Mouse (Mus musculus): ENCODE results near the gene Crhr1. TPM values are rescaled to one million over a fixed set of nuclear protein-coding genes. Genes with fewer than 3 reads are reported as not detected.

The Crhr1 gene
- total and polyA plus RNA-seq, 3 experiments, result not detected

DNA sequence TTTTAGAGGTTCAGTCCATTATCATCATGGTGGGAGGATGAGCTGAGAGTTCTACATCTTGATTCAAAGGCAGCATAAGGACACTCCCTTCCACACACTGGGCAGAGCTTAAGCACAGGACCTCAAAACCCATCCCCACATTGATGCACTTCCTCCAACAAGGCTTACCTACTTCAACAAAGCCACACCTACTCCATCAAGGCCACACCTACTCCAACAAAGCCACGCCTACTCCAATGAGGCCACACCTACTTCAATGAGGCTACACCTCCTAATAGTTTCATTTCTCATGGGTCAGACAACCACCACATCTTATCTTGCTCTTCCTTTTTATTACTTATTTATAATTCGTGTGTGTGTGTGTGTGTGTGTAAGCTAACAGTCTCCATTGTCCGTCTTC is 76.4 kb downstream of the Crhr1 start:
- Histone ChIP-seq H3K4me3 (replicated peaks in 1 of 3; ENCODE audit: low read depth in 2 of 3, low read length in 2 of 3, poor library complexity in 1 of 3) (no peak overlapping the region), H3K9me3 (replicated peaks; ENCODE audit: low read length) (peaks cover 4% of the 10 kb centered on the region), H3K4me2 (ENCODE audit: insufficient read depth, low read depth, poor library complexity, severe bottlenecking) (no peak overlapping the region), H3K27ac (ENCODE audit: insufficient read depth, low read depth) (no peak overlapping the region), H3K9ac (ENCODE audit: insufficient read depth, low read depth) (no peak overlapping the region), H3K4me1 (ENCODE audit: control insufficient read depth in 1 of 2, insufficient read depth in 2 of 2) (no peaks in the 10 kb centered on the region; a peak in 1 of 4 replicates), H3K79me2 (replicated peaks; ENCODE audit: control insufficient read depth, extremely low read depth, insufficient read depth, poor library complexity, severe bottlenecking) (no peaks in the 10 kb centered on the region), H3K27me3 (replicated peaks) (peaks cover 85% of the 10 kb centered on the region), H3K36me3 (replicated peaks in 1 of 2; ENCODE audit: control insufficient read depth in 1 of 2, insufficient read depth in 1 of 2, low read length in 1 of 2) (no peaks in the 10 kb centered on the region)
- in situ Hi-C loops (cut with MboI; ENCODE audit: low pct_ligation_motif_present, low pct_unique_long_range_greater_than_20kb, low sequenced_read_pairs), result no loop called here
- dilution Hi-C loops (cut with MboI; ENCODE audit: extremely low pct_ligation_motif_present, extremely low pct_unique_long_range_greater_than_20kb, low sequenced_read_pairs), result no loop called here
- DNase-seq (ENCODE audit: extremely low read depth), result peak; percentile 29
- no peak for TF ChIP-seq UBTF (IDR thresholded peaks at IDR 0.05; ENCODE audit: low read depth, low read length)
- no peak for TF ChIP-seq ETS1 (conservative IDR thresholded peaks at IDR 0.05; ENCODE audit: low read depth, low read length)
- no peak for TF ChIP-seq KAT2A (IDR thresholded peaks at IDR 0.05; ENCODE audit: insufficient replicate concordance, low read length)
- no peak for TF ChIP-seq RCOR1 (conservative IDR thresholded peaks at IDR 0.05; ENCODE audit: low read depth, low read length)
- no peak for TF ChIP-seq E2F4 (IDR thresholded peaks at IDR 0.05; ENCODE audit: insufficient replicate concordance, low read depth, low read length)
- no peak for TF ChIP-seq MAX (IDR thresholded peaks at IDR 0.05; ENCODE audit: low read length)
- TF ChIP-seq NRF1 (IDR thresholded peaks at IDR 0.05; ENCODE audit: low read depth, low read length), result no peak
- no peak for TF ChIP-seq TBP (conservative IDR thresholded peaks at IDR 0.05; ENCODE audit: low read depth, low read length)
- no peak for TF ChIP-seq ZC3H11A (IDR thresholded peaks at IDR 0.05; ENCODE audit: low read depth, low read length)
- TF ChIP-seq ZKSCAN1 (IDR thresholded peaks at IDR 0.05; ENCODE audit: borderline replicate concordance, low read depth, low read length), result no peak
- no peak for TF ChIP-seq MEF2A (IDR thresholded peaks at IDR 0.05; ENCODE audit: borderline replicate concordance, low read depth, low read length)
- no peak for TF ChIP-seq SMC3 (IDR thresholded peaks at IDR 0.05; ENCODE audit: low read depth, low read length)
- no peak for TF ChIP-seq MAFK (IDR thresholded peaks at IDR 0.05; ENCODE audit: insufficient replicate concordance, low read length)
- TF ChIP-seq USF2 (conservative IDR thresholded peaks at IDR 0.05; ENCODE audit: low read depth, low read length), result no peak

DNA sequence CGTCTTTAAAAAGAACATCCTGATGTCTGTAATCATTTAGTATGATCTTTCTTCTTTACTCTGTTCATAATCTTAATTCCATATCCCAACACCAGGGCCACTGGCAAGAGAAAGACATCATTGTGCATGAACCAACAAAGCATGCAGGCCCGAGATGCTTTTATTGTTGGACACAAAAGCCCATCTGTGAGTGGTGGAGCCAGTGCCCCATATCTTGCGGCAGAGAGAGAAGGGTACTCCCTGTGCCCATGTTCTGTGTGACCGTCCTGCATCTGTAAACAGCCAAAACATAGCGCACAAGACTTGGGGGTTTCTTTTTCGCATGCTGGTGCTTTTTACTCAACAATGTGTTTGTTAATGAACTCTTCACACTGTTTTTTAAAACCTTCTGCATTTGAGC is 78.6 kb downstream of the Crhr1 start:
- in situ Hi-C loops (cut with MboI; ENCODE audit: low pct_ligation_motif_present, low pct_unique_long_range_greater_than_20kb, low sequenced_read_pairs) (no loop called here), dilution Hi-C loops (cut with MboI; ENCODE audit: extremely low pct_ligation_motif_present, extremely low pct_unique_long_range_greater_than_20kb, low sequenced_read_pairs) (no loop called here)
- H3K27me3 ChIP-seq (replicated peaks), result peaks cover 78% of the 10 kb centered on the region
- H3K4me2 ChIP-seq (ENCODE audit: insufficient read depth, low read depth, poor library complexity, severe bottlenecking), result no peak overlapping the region
- peaks cover 5% of the 10 kb centered on the region for H3K9me3 ChIP-seq (replicated peaks; ENCODE audit: low read length)
- no peak overlapping the region for H3K27ac ChIP-seq (ENCODE audit: insufficient read depth, low read depth)
- no peaks in the 10 kb centered on the region; a peak in 1 of 4 replicates for H3K4me1 ChIP-seq (ENCODE audit: control insufficient read depth in 1 of 2, insufficient read depth in 2 of 2)
- no peak for DNase-seq (ENCODE audit: extremely low read depth)
- no peaks in the 10 kb centered on the region for H3K79me2 ChIP-seq (replicated peaks; ENCODE audit: control insufficient read depth, extremely low read depth, insufficient read depth, poor library complexity, severe bottlenecking)
- TF ChIP-seq MXI1 (IDR thresholded peaks at IDR 0.05; ENCODE audit: low read depth, low read length), result no peak
- no peak for TF ChIP-seq PAX5 (IDR thresholded peaks at IDR 0.05; ENCODE audit: low read length)
- no peak for TF ChIP-seq EP300 (IDR thresholded peaks at IDR 0.05; ENCODE audit: low read length)
- no peak for TF ChIP-seq ZNF384 (IDR thresholded peaks at IDR 0.05; ENCODE audit: low read depth, low read length)
- no peak for TF ChIP-seq BHLHE40 (IDR thresholded peaks at IDR 0.05; ENCODE audit: low read depth, low read length)
- TF ChIP-seq CTCF (conservative IDR thresholded peaks at IDR 0.05 in 1 of 2, IDR thresholded peaks at IDR 0.05 in 1 of 2; ENCODE audit: low read depth in 2 of 2, low read length in 2 of 2), result no peak
- TF ChIP-seq ZKSCAN1 (IDR thresholded peaks at IDR 0.05; ENCODE audit: borderline replicate concordance, low read depth, low read length), result no peak
- TF ChIP-seq NRF1 (IDR thresholded peaks at IDR 0.05; ENCODE audit: low read depth, low read length), result no peak
- TF ChIP-seq ELF1 (IDR thresholded peaks at IDR 0.05; ENCODE audit: low read depth, low read length), result no peak
- TF ChIP-seq SIN3A (IDR thresholded peaks at IDR 0.05; ENCODE audit: low read length), result no peak
- no peak for TF ChIP-seq JUN (IDR thresholded peaks at IDR 0.05; ENCODE audit: insufficient read depth, low read depth, low read length)
- TF ChIP-seq POLR2A (IDR thresholded peaks at IDR 0.05; ENCODE audit: low read depth, low read length), result no peak
- no peak for TF ChIP-seq IRF4 (IDR thresholded peaks at IDR 0.05; ENCODE audit: low read depth, low read length)
- no peak for TF ChIP-seq USF2 (conservative IDR thresholded peaks at IDR 0.05; ENCODE audit: low read depth, low read length)
- no peak for TF ChIP-seq MAFK (IDR thresholded peaks at IDR 0.05; ENCODE audit: insufficient replicate concordance, low read length)
- TF ChIP-seq SMC3 (IDR thresholded peaks at IDR 0.05; ENCODE audit: low read depth, low read length), result no peak
- TF ChIP-seq MAX (IDR thresholded peaks at IDR 0.05; ENCODE audit: low read length), result no peak
- no peak overlapping the region for H3K9ac ChIP-seq (ENCODE audit: insufficient read depth, low read depth)
- no peaks in the 10 kb centered on the region for H3K36me3 ChIP-seq (replicated peaks in 1 of 2; ENCODE audit: control insufficient read depth in 1 of 2, insufficient read depth in 1 of 2, low read length in 1 of 2)
- no peak overlapping the region for H3K4me3 ChIP-seq (replicated peaks in 1 of 3; ENCODE audit: low read depth in 2 of 3, low read length in 2 of 3, poor library complexity in 1 of 3)
